Mouse (Mus musculus) gastrocnemius, adult 2 months (tissue): Measurements from ENCODE around the gene Psme3. TPM values are rescaled to one million over a fixed set of nuclear protein-coding genes. Genes with fewer than 3 reads are reported as not detected.

ENCODE experiments used
- DNase-seq: peaks from one replicate; pipeline ENCODE4 v3.0.0; 2022
- H3K27ac ChIP-seq: fragments of 200-600 bp; 2 replicates; pipeline ENCODE4 v1.8.1; 2022; ENCODE audit warnings: mild to moderate bottlenecking
- H3K4me3 ChIP-seq: fragments of 200-600 bp; 2 replicates; pipeline ENCODE4 v1.8.1; 2022; ENCODE audit warnings: mild to moderate bottlenecking, moderate library complexity
- CTCF ChIP-seq: fragments of 200-600 bp; IDR thresholded peaks from 2 replicates; pipeline ENCODE4 v1.8.1; 2022; ENCODE audit warnings: antibody characterized with exemption, mild to moderate bottlenecking, moderate library complexity
- intact Hi-C: fragments of 180-260 bp; cut with DNase I; formaldehyde crosslinking; loops from one replicate; pipeline ENCODE4 v1.15.1; 2025
- microRNA-seq: library from miRNA; unstranded; fragments of <30 nt; microRNA quantifications from one replicate; pipeline ENCODE4 v1.2.0, GENCODE M21; 2021
- total RNA-seq, 2 experiments: library from RNA; stranded (reverse); gene quantifications; 2 replicates each; pipeline ENCODE4 v1.2.3; 2021

The Psme3 gene
- total RNA-seq, 2 experiments from 2014 or later: 70.0 to 71.6 TPM

DNA sequence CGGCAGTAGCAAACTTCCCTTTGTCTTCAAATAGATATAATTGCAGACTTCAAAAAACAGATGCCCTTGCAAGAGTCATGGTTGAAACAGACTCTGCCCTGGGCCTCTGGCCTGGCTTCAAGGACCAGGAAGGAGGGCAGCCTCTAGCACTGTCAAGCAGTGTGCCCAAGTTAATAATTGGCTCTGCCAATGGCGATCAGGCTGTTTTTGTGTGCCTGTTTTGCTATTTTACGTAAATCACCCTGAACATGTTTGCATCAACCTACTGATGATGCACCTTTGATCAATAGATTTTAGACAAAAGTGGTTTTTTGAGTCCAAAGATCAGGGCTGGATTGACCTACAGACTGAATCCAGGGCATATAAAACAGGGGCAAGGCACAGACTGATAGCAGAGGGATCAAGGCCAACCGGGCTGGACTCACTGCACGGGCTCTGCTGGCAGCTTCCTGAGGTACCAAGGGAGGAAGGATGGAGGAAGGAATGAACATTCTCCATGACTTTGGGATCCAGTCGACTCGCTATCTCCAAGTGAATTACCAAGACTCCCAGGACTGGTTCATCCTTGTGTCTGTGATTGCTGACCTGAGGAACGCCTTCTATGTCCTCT lies 51.4 kb downstream of the Psme3 start, which contains the start of gene G6pc:
TSS of gene G6pc (plus strand) at position 236 of the 610 bp plus-strand sequence.
- Histone ChIP-seq H3K4me3 (no peak within 1 kb of the TSS), H3K27ac (no peak within 1 kb of the TSS)
- TF ChIP-seq CTCF: no peak
- intact Hi-C loops: no loop called here
- no peak for DNase-seq

DNA sequence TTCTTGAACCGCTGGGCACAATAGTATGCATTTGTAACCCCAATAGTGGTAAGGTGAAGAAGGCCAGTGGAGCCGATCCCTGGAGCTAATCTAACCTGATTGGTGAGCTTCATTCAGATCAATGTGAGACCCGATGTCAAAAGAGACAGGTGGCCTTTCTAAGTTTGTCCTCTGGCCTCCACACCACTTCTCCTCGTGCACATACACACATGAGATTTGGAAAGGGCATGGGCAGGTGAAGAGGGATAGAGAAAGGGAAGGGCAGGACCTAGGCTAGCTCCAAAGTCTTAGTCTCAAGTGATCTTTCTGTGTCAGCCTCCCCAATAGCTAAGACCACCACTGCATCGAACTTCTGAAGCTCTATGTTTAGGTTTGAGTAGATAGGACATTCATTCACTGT lies 54.1 kb downstream of the Psme3 start:
- DNase-seq: no peak
- no peak overlapping the region for H3K27ac ChIP-seq
- intact Hi-C loops: no loop called here

More for the DNA sequence above, 54.1 kb downstream of the Psme3 start:
- H3K4me3 ChIP-seq: no peak overlapping the region
- no peak for TF ChIP-seq CTCF

Small RNAs within 50 kb of the gene (microRNA-seq; reads per million reads assigned to microRNA genes)
- not detected for gene Gm25593

Other genes with a start within 250 kb of the Psme3 start
- 1 to 10 TPM; 3.3 to 4.1 TPM for gene Naglu, start 246.2 kb upstream of the Psme3 start, total RNA-seq
- under 1 TPM in 1 of 2 experiments, not detected in 1; 0.18 TPM for gene Hsd17b1, start 237.8 kb upstream of the Psme3 start, total RNA-seq
- 1 to 10 TPM; 7.1 to 9.8 TPM for gene Coasy, start 233.6 kb upstream of the Psme3 start, total RNA-seq
- gene Mlx, start 228.9 kb upstream of the Psme3 start, total RNA-seq: 10 to 100 TPM; 12.5 to 14.4 TPM
- gene Psmc3ip, start 220.8 kb upstream of the Psme3 start, total RNA-seq: 1 to 10 TPM; 1.5 to 2.2 TPM
- 10 to 100 TPM; 30.3 to 31.1 TPM for gene Retreg3, start 196.3 kb upstream of the Psme3 start, total RNA-seq
- 10 to 100 TPM; 22.0 to 30.2 TPM for gene Tubg1, start 196.3 kb upstream of the Psme3 start, total RNA-seq
- gene Tubg2, start 160.3 kb upstream of the Psme3 start, total RNA-seq: 1 to 10 TPM; 2.4 to 3.6 TPM
- gene Cntnap1, start 145.7 kb upstream of the Psme3 start, total RNA-seq: 1 to 10 TPM; 1.2 to 1.6 TPM
- 10 to 100 TPM; 20.7 to 35.3 TPM for gene Plekhh3, start 144.9 kb upstream of the Psme3 start, total RNA-seq
- gene Ccr10, start 140.8 kb upstream of the Psme3 start, total RNA-seq: not detected
- gene Ezh1, start 89.8 kb upstream of the Psme3 start, total RNA-seq: 10 to 100 TPM; 25.9 to 26.3 TPM
- 10 to 100 TPM; 34.8 to 37.0 TPM for gene Ramp2, start 70.2 kb upstream of the Psme3 start, total RNA-seq
- 10 to 100 TPM; 40.2 to 53.4 TPM for gene Vps25, start 62.5 kb upstream of the Psme3 start, total RNA-seq
- under 1 TPM; 0.08 to 0.22 TPM for gene Wnk4, start 55.6 kb upstream of the Psme3 start, total RNA-seq
- gene Cntd1, start 37.2 kb upstream of the Psme3 start, total RNA-seq: under 1 TPM; 0.20 to 0.36 TPM
- gene Coa3, start 37.1 kb upstream of the Psme3 start, total RNA-seq: 10 to 100 TPM; 63.0 to 87.7 TPM
- 10 to 100 TPM; 79.6 to 85.8 TPM for gene Becn1, start 13.9 kb upstream of the Psme3 start, total RNA-seq
- 1 to 10 TPM in 1 of 2 experiments, under 1 TPM in 1; 0.64 to 1.4 TPM for gene Aoc2, start 8.8 kb downstream of the Psme3 start, total RNA-seq
- 1 to 10 TPM; 4.0 to 6.1 TPM for gene Aoc3, start 14.4 kb downstream of the Psme3 start, total RNA-seq
- gene G6pc, start 51.3 kb downstream of the Psme3 start, total RNA-seq: not detected
- 10 to 100 TPM; 17.1 to 24.9 TPM for gene Aarsd1, start 101.4 kb downstream of the Psme3 start, total RNA-seq
- 1 to 10 TPM; 7.9 to 8.4 TPM for gene Gm27029, start 108.6 kb downstream of the Psme3 start, total RNA-seq
- 1 to 10 TPM; 7.3 to 8.8 TPM for gene Rundc1, start 108.9 kb downstream of the Psme3 start, total RNA-seq
- gene Ptges3l, start 109.1 kb downstream of the Psme3 start, total RNA-seq: 10 to 100 TPM; 82.0 to 90.7 TPM
- gene Rpl27, start 126.1 kb downstream of the Psme3 start, total RNA-seq: 10 to 100 TPM; 31.9 to 49.4 TPM
- gene Ifi35, start 132.2 kb downstream of the Psme3 start, total RNA-seq: 10 to 100 TPM in 1 of 2 experiments, 1 to 10 TPM in 1; 8.6 to 14.3 TPM
- 1 to 10 TPM; 3.3 to 3.5 TPM for gene Rnd2, start 148.8 kb downstream of the Psme3 start, total RNA-seq
- gene Vat1, start 150.0 kb downstream of the Psme3 start, total RNA-seq: 10 to 100 TPM; 10.0 to 14.5 TPM
- under 1 TPM; 0.03 to 0.31 TPM for gene Brca1, start 235.7 kb downstream of the Psme3 start, total RNA-seq
- gene Nbr1, start 235.9 kb downstream of the Psme3 start, total RNA-seq: 10 to 100 TPM; 65.3 to 65.6 TPM